Mouse (Mus musculus) thymus, adult 2 months (tissue): ENCODE measurements around the gene Ebf1. TPM values are rescaled to one million over a fixed set of nuclear protein-coding genes. Genes with fewer than 3 reads are reported as not detected.

ENCODE experiments used
- DNase-seq: peaks from one replicate; pipeline ENCODE4 v3.0.0; 2021
- H3K27ac ChIP-seq: fragments of 200-500 bp; 2 replicates; pipeline ENCODE4 v1.5.1; 2012; ENCODE audit warnings: low read length, control low read depth; ENCODE audit not compliant: control insufficient read depth, insufficient read depth
- H3K27me3 ChIP-seq: fragments of 200-500 bp; 2 replicates; pipeline ENCODE4 v1.6.1; 2012; ENCODE audit warnings: mild to moderate bottlenecking, low read length, moderate library complexity, mixed read lengths; ENCODE audit not compliant: control insufficient read depth, insufficient read depth
- H3K36me3 ChIP-seq: fragments of 200-500 bp; 2 replicates; pipeline ENCODE4 v1.6.1; 2012; ENCODE audit warnings: mild to moderate bottlenecking, low read length, moderate library complexity; ENCODE audit not compliant: control insufficient read depth, insufficient read depth
- H3K4me1 ChIP-seq: fragments of 200-500 bp; replicated peaks from 2 replicates; pipeline ENCODE4 v1.6.1; 2012; ENCODE audit warnings: low read length; ENCODE audit not compliant: control insufficient read depth, insufficient read depth
- H3K4me3 ChIP-seq: fragments of 200-500 bp; 2 replicates; pipeline ENCODE4 v1.5.1; 2012; ENCODE audit warnings: mild to moderate bottlenecking, low read length, control low read depth, moderate library complexity; ENCODE audit not compliant: control insufficient read depth, insufficient read depth
- CTCF ChIP-seq: fragments of 200-500 bp; IDR thresholded peaks from 2 replicates; pipeline ENCODE4 v1.5.1; 2012; ENCODE audit warnings: mild to moderate bottlenecking, control low read depth, low read length, moderate library complexity, borderline replicate concordance; ENCODE audit not compliant: control insufficient read depth, poor library complexity, insufficient read depth; ENCODE audit errors: extremely low read depth
- POLR2A ChIP-seq: fragments of 200-500 bp; IDR thresholded peaks from 2 replicates; pipeline ENCODE4 v1.6.1; 2012; ENCODE audit warnings: mild to moderate bottlenecking, low read length, control low read depth, moderate library complexity; ENCODE audit not compliant: control insufficient read depth, poor library complexity, insufficient read depth; ENCODE audit errors: extremely low read depth
- WGBS: fragments of 180-500 bp; shearing (Covaris S2); methylation state at CpG from one replicate; pipeline ENCODE4 v1.1.7; 2018; 5-methylcytosine and 5-hydroxymethylcytosine counted together
- polyA plus RNA-seq: library from polyadenylated mRNA; depleted of rRNA; stranded (reverse); fragments of >200 nt; gene quantifications from 2 replicates; pipeline ENCODE4 v1.2.3, GENCODE M21; 2012

Ebf1 gene
- polyA plus RNA-seq, 1 experiment: 4.4 TPM

DNA sequence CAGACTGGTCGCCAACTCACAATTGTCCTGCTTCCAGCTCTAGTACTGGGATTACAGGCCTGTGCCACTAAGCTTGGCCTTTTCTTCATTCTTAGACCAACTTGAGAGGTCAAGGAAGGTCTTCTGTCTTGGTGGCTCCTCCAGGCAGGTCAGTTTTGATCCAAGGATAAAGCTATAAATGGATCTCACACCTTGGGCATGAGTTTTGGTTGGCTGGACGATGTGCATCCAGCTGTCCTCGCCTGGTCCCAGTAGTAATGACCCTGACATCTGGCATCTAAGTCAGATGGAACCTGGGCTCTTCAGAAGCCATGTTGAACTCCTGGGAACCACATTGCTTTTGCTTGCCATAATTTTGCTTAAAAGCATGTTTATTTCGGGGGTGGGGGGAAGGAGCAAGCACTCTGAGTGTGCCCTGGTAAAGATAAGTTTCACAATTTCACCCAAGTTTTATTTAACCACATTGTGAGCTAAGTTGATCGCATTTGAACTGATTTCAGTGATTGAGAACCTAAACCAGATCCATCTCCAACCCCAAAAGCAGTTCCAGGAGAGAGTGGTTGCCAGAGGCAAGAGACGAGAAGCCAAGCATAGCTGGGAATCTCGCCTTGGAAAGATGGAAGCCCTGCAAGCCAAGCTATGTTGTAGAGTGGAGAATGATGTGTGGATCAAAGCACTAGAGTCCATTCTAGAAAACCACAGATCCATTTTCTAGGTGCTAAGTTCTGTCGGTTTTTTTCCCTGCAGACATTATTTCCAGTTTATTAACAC lies 85.8 kb downstream of the Ebf1 start:
- no peak overlapping the region for H3K27ac ChIP-seq
- TF ChIP-seq POLR2A (no peak), CTCF (no peak)
- no peaks in the 10 kb centered on the region for H3K27me3 ChIP-seq
- no peaks in the 10 kb centered on the region for H3K36me3 ChIP-seq
- H3K4me1 ChIP-seq: no peaks in the 10 kb centered on the region
- 93% methylated on average over 8 of the region's 8 CpGs for WGBS
- H3K4me3 ChIP-seq: no peak overlapping the region
- DNase-seq: no peak

DNA sequence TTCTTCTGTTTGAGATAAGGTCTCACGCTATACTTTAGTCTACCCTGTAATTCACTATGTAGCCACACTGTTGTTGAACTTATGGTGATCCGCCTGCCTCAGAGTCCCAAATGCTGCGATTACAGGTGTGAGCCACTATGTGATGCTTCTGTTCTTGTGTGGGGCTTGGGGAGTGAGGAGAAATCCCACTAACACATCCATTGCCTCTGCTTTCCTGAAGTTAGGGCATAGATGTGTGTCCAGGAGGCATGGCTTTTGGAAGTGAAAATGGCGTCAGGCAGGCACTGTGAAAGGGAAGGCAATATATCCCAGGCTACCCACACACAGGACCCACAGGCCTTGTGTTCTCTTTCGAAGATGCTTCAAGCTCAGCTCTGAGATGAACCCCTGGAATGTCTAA lies 86.8 kb downstream of the Ebf1 start:
- Histone ChIP-seq H3K27me3 (no peaks in the 10 kb centered on the region), H3K4me1 (no peaks in the 10 kb centered on the region), H3K27ac (no peak overlapping the region), H3K4me3 (no peak overlapping the region), H3K36me3 (no peaks in the 10 kb centered on the region)
- TF ChIP-seq POLR2A: no peak
- 98% methylated on average over 5 of the region's 5 CpGs for WGBS
- DNase-seq: no peak

DNA sequence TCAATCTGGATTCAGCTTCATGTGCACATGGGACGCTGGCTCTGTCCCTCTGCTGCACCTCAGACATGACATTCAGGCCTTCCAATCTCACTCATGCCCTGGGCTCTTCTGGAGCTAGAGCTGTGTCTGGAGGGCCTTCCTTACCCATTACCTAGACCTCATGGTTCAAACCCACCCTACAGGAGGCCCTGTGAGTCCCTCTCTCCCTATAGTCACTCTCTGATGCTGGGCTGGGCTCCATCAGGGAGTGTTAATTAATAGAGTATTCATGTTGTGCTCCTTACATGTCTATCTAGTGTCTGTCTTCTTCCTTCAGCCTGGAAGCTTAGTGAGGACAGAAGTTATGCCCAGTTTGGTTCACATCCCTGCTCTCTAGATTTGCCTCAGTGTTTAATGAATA lies 88.7 kb downstream of the Ebf1 start:
- Histone ChIP-seq H3K4me3 (no peak overlapping the region), H3K4me1 (no peaks in the 10 kb centered on the region), H3K27ac (no peak overlapping the region), H3K27me3 (no peaks in the 10 kb centered on the region), H3K36me3 (no peaks in the 10 kb centered on the region)
- TF ChIP-seq POLR2A: no peak
- no peak for DNase-seq
- 97% methylated on average over 1 of the region's 1 CpGs for WGBS

DNA sequence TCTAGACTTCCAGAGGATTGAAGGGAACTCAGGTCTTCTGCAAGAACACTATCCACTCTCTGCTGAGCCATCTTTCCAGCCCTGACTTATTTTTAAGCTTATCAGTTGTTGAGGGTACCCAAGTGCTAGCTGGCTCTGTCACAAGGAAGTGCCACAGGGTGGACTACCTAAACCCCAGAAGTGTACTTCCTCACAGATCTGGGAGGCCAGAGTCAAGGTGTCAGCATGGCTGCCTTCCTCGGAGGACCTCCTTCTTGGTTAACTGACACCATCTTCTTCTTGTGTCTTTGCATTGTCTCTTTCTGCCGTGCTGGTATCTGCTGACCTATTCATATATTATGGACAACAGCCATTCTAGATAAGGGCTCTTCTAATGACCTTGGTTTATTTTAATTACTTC lies 89.3 kb downstream of the Ebf1 start:
- Histone ChIP-seq H3K4me3 (no peak overlapping the region), H3K36me3 (no peaks in the 10 kb centered on the region), H3K4me1 (no peaks in the 10 kb centered on the region), H3K27me3 (no peaks in the 10 kb centered on the region), H3K27ac (no peak overlapping the region)
- TF ChIP-seq POLR2A: no peak
- TF ChIP-seq CTCF: no peak
- DNase-seq: no peak
- 71% methylated on average over 2 of the region's 2 CpGs for WGBS

DNA sequence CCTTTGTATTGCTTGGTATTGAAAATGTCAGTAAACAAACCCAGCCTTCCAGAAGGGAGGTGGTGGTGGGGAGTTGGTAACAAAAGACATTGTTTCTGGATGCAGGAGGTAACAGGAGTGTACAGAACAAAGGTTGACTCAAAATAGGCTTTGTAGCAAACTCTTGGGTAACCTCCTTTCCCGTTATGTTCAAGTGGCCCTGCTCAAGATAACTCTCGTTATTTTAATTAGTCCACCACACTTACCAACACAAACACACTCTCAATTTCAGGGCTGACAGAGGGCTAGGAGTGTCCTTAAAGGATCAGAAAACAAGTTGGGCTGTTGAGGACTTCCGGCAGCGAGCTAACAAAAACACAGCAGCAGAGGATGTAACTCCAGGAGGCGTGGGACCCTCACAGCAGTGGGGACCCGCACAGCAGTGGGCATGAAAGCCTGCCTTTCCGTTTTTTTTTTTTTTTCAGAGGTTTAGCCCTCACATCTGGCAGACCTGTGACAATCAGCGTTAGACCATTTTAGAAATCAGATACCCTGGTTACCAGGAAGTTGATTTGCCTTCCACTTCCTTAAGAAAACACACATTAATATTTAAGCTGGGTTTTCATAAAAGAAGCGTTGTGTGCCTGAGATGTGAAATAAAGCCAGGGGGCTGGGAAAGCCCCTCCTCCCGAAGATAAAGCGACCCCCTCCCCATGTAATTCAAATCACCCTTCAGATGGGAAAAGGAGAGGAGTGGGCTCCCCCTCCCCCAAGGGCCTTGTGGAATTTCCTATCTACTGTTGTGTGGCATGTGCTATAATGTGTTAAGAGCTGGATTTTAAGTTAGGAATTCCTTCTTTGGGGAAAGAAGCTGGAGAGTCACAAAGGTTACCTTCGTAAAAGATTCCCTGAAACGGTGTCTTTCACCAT lies 90.5 kb downstream of the Ebf1 start:
- TF ChIP-seq CTCF (no peak), POLR2A (no peak)
- DNase-seq: no peak
- H3K4me3 ChIP-seq: no peak overlapping the region
- H3K27me3 ChIP-seq: no peaks in the 10 kb centered on the region
- no peak overlapping the region for H3K27ac ChIP-seq
- no peaks in the 10 kb centered on the region for H3K36me3 ChIP-seq
- WGBS: 37% methylated on average over 13 of the region's 13 CpGs
- no peaks in the 10 kb centered on the region for H3K4me1 ChIP-seq

DNA sequence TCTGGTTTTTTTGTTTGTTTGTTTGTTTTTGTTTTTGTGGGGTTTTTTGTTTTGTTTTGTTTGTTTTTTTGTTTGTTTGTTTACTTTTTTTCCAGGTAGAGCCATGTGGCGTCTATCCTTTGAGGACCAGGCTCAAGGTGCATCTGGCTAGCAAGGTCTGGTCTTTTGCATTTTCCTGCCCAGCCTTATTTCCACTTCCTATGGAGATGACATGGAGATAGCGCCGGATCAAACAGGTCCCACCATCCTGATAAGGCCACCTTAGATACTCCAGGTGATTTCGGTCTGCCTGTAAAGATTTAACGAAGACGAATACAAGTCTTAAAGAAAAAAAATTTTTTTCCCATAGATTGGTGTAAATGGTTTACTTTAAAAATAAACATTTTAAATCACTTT lies 91.2 kb downstream of the Ebf1 start:
- DNase-seq: no peak
- Histone ChIP-seq H3K27ac (no peak overlapping the region), H3K4me3 (no peak overlapping the region), H3K27me3 (no peaks in the 10 kb centered on the region), H3K36me3 (no peaks in the 10 kb centered on the region), H3K4me1 (no peaks in the 10 kb centered on the region)
- TF ChIP-seq CTCF (no peak), POLR2A (no peak)
- WGBS: 93% methylated on average over 6 of the region's 6 CpGs

DNA sequence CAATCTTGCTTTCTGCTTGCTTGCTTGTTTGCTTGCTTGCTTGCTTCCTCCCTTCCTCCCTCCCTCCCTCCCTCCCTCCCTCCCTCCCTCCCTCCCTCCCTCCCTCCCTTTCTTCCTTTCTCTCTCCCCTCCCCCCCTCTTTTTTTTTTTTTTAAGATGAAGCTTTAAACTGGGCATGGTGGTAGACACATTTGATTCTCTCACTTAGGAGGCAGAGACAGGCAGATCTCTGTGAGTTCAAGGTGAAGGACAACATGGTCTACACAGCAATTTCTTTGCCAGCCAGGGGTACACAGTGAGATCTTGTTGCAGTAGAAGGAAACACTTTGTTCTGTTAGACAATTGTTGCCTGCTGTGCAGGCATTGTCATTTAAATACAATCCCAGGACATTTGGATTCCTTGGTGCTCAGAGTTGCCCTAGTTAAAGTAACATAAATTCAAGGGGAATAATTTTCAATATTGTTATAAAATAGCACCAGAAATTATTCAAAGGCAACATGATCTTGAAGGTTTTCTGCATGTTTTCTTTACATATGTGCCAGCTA lies 92.0 kb downstream of the Ebf1 start:
- Histone ChIP-seq H3K27ac (no peak overlapping the region), H3K4me1 (no peaks in the 10 kb centered on the region), H3K36me3 (no peaks in the 10 kb centered on the region), H3K4me3 (no peak overlapping the region), H3K27me3 (no peaks in the 10 kb centered on the region)
- TF ChIP-seq CTCF: no peak
- no peak for TF ChIP-seq POLR2A
- no peak for DNase-seq
